Mouse (Mus musculus) gastrocnemius, postnatal 25 days (tissue): ENCODE data around the gene Atp13a1. TPM values are rescaled to one million over a fixed set of nuclear protein-coding genes. Genes with fewer than 3 reads are reported as not detected.

Experiments used
- DNase-seq: peaks from one replicate; pipeline ENCODE4 v3.0.0; 2022
- total RNA-seq, 2 experiments: library from RNA; stranded (reverse); gene quantifications; 1 replicate in 1 of 2; 2 replicates in 1 of 2; pipeline ENCODE4 v1.2.3; 2021

Atp13a1 gene
- total RNA-seq, 2 experiments from 2014 or later = 9.4 to 11.3 TPM

DNA sequence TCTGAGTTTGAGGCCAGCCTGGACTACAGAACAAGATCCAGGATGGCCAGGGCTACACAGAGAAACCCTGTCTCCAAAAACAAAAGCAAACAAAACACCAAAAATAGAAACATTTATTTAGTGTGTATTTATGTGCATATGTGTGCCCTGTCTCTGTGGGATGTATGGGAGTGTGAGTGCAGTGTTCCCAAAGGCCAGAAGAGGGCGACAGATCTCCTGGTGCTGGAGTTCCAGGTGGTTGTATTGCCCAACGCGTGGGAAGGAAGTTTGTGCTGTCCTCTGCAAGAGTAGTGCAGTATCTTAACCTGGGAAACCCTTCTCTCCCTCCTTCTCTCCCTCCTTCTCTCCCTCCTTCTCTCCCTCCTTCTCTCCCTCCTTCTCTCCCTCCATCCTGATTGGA, 58.9 kb downstream of the Atp13a1 start:
- DNase-seq = no peak

DNA sequence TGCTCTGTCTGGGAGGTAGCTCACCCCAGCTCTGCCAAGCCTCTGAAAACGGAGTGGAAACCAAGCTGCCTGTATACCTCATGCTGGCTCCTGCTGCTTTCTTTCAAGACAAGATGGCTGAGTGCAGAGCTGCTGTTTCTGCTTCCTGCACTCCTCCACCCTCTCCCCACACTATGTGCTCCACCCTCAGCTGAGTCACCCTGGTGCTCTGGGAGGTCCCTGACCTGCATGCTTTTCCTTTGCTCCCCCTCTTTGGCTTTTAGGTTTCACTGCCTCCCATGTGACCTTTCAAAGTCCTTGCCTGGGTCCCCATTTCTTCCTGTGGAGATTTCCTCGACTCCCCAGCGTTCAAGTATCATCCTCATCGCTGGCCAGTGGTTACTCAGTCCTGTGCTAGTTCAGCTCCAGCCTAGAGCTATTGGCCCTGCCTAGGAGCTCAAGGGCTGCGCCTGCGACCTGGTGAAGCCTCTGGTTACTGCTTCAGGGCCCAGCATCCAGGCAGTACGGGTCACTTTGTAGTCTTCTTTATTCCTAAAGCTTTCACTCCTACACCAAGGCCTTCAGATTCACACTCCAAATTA, 60.1 kb downstream of the Atp13a1 start:
- no peak for DNase-seq

DNA sequence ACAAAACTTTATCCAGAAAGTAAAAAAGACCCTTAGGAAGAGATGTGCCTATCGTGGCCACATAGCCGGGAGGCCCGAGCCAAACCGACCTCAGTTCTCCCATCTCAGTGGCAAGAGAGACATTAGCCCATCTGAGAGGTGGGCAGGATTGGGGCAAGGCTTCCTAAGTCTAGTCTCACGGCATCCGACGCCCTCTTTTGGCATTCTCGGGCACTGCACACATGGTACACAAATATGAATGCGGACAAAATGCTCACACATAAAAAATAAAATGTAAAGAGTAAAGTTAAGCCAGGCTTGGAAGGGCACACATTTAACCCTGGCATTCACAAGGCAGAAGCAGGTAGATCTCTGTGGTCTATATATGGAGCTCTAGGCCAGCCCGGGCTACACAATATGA, 62.9 kb downstream of the Atp13a1 start:
- DNase-seq = no peak

Other genes with a start within 250 kb of the Atp13a1 start
- gene Zfp868, start 165.6 kb upstream of the Atp13a1 start, total RNA-seq = 1 to 10 TPM; 5.1 to 5.8 TPM
- under 1 TPM; 0.59 to 0.74 TPM for gene Zfp964, start 136.7 kb upstream of the Atp13a1 start, total RNA-seq
- gene Zfp869, start 80.4 kb upstream of the Atp13a1 start, total RNA-seq = 10 to 100 TPM; 10.4 to 10.8 TPM
- gene Zfp963, start 41.2 kb upstream of the Atp13a1 start, total RNA-seq = 1 to 10 TPM; 2.5 to 2.7 TPM
- 1 to 10 TPM; 2.1 to 2.8 TPM for gene Gm20422, start 16.3 kb upstream of the Atp13a1 start, total RNA-seq
- 10 to 100 TPM; 11.5 to 12.8 TPM for gene Zfp866, start within 50 bp of the Atp13a1 start, total RNA-seq
- gene Gmip, start 17.5 kb downstream of the Atp13a1 start, total RNA-seq = 1 to 10 TPM; 1.8 to 3.8 TPM
- gene Lpar2, start 31.3 kb downstream of the Atp13a1 start, total RNA-seq = under 1 TPM; 0.05 to 0.08 TPM
- gene Pbx4, start 41.3 kb downstream of the Atp13a1 start, total RNA-seq = not detected
- gene Cilp2, start 96.5 kb downstream of the Atp13a1 start, total RNA-seq = 10 to 100 TPM in 1 of 2 experiments, 1 to 10 TPM in 1; 4.0 to 13.6 TPM
- not detected for gene Tssk6, start 111.0 kb downstream of the Atp13a1 start, total RNA-seq
- gene Ndufa13, start 111.4 kb downstream of the Atp13a1 start, total RNA-seq = 100 to 1,000 TPM; 338 to 343 TPM
- 1 to 10 TPM; 5.6 to 6.9 TPM for gene Yjefn3, start 111.5 kb downstream of the Atp13a1 start, total RNA-seq
- 10 to 100 TPM; 25.4 to 26.2 TPM for gene Gatad2a, start 205.2 kb downstream of the Atp13a1 start, total RNA-seq